Mouse (Mus musculus): ENCODE results near the gene Rhog.

- TF ChIP-seq MYOG (IDR thresholded peaks at IDR 0.05; ENCODE audit: control insufficient read depth in 1 of 3, insufficient read depth in 1 of 3, insufficient read length in 2 of 3, low read depth in 2 of 3) (no peak), MYOD1 (IDR thresholded peaks at IDR 0.05; ENCODE audit: control insufficient read depth in 1 of 3, insufficient read length in 2 of 3, low read depth in 2 of 3) (no peak)
Observed at GRCm38 (mm10) chr7:102281403-102281802, 25.5 kb upstream of the Rhog start.

Data from myocyte (in vitro differentiated cells).